Mouse (Mus musculus): ENCODE results near the gene Fam209.

The Fam209 gene

GRCm38 (mm10) chr2:172510899-172511298 is 38.6 kb downstream of the Fam209 start:
- in situ Hi-C loops (cut with MboI; ENCODE audit: low pct_unique_long_range_greater_than_20kb in 1 of 2, low sequenced_read_pairs in 2 of 2, unreplicated experiment in 1 of 2), result no loop called here

GRCm38 (mm10) chr2:172516407-172516992 is 44.2 kb downstream of the Fam209 start:
- in situ Hi-C loops (cut with MboI; ENCODE audit: low pct_unique_long_range_greater_than_20kb in 1 of 2, low sequenced_read_pairs in 2 of 2, unreplicated experiment in 1 of 2), result no loop called here

- in situ Hi-C loops (cut with MboI; ENCODE audit: low pct_unique_long_range_greater_than_20kb in 1 of 2, low sequenced_read_pairs in 2 of 2, unreplicated experiment in 1 of 2), result no loop called here
Observed at GRCm38 (mm10) chr2:172520616-172521371, 48.5 kb downstream of the Fam209 start.

- in situ Hi-C loops (cut with MboI; ENCODE audit: low pct_unique_long_range_greater_than_20kb in 1 of 2, low sequenced_read_pairs in 2 of 2, unreplicated experiment in 1 of 2), result no loop called here
Observed at GRCm38 (mm10) chr2:172522528-172522927, 50.2 kb downstream of the Fam209 start.
